Mouse (Mus musculus) retina, embryonic 14.5 days (tissue): ENCODE data around the gene Pcnt.
A peak's percentile ranks its signal among the peaks of the same experiment; 100 is the strongest.

Experiments used
- DNase-seq: peaks from one replicate; pipeline ENCODE4 v3.0.0-alpha.2; 2015; ENCODE audit warnings: low spot score

The Pcnt gene

GRCm38 (mm10) chr10:76442178-76443088 is at the start of gene Pcnt:
Gene Pcnt, minus strand, starts transcription at chr10:76442786.
- peak; percentile 97 for DNase-seq

- DNase-seq, result no peak
Measured at GRCm38 (mm10) chr10:76489205-76489604, 46.6 kb upstream of the Pcnt start.

GRCm38 (mm10) chr10:76488265-76488664 is 45.7 kb upstream of the Pcnt start:
- no peak for DNase-seq

GRCm38 (mm10) chr10:76486302-76486701 is 43.7 kb upstream of the Pcnt start:
- no peak for DNase-seq

- DNase-seq, result no peak
Measured at GRCm38 (mm10) chr10:76481480-76481879, 38.9 kb upstream of the Pcnt start.

- no peak for DNase-seq
Measured at GRCm38 (mm10) chr10:76480851-76481250, 38.3 kb upstream of the Pcnt start.

- DNase-seq, result no peak
Measured at GRCm38 (mm10) chr10:76473759-76474158, 31.2 kb upstream of the Pcnt start.

- DNase-seq, result peak; percentile 96
Measured at GRCm38 (mm10) chr10:76468203-76469162, 25.9 kb upstream of the Pcnt start, which contains the start of the genes Mcm3ap and Ybey. Gene Mcm3ap, plus strand, starts transcription at chr10:76468927. Gene Ybey, minus strand, starts transcription at chr10:76469114.

- DNase-seq, result no peak
Measured at GRCm38 (mm10) chr10:76462721-76463120, 20.1 kb upstream of the Pcnt start.

GRCm38 (mm10) chr10:76462312-76462711 is 19.7 kb upstream of the Pcnt start:
- no peak for DNase-seq

- DNase-seq, result no peak
Measured at GRCm38 (mm10) chr10:76461255-76461654, 18.7 kb upstream of the Pcnt start.

- peak; percentile 80 for DNase-seq
Measured at GRCm38 (mm10) chr10:76455289-76455688, 12.7 kb upstream of the Pcnt start.

- no peak for DNase-seq
Measured at GRCm38 (mm10) chr10:76448851-76449250, 6.3 kb upstream of the Pcnt start, which contains the start of gene 2610028H24Rik. Gene 2610028H24Rik, plus strand, starts transcription at chr10:76449081.

GRCm38 (mm10) chr10:76447406-76448229 is 5.0 kb upstream of the Pcnt start:
- DNase-seq, result no peak

- DNase-seq, result no peak
Measured at GRCm38 (mm10) chr10:76445996-76446681, 3.6 kb upstream of the Pcnt start.

- no peak for DNase-seq
Measured at GRCm38 (mm10) chr10:76440281-76440680, 2.3 kb downstream of the Pcnt start, which contains the start of gene AC141477.1. Gene AC141477.1, minus strand, starts transcription at chr10:76440444.

GRCm38 (mm10) chr10:76439107-76439890 is 3.3 kb downstream of the Pcnt start:
- DNase-seq, result no peak

- no peak for DNase-seq
Measured at GRCm38 (mm10) chr10:76433925-76434324, 8.7 kb downstream of the Pcnt start.

GRCm38 (mm10) chr10:76425674-76426073 is 16.9 kb downstream of the Pcnt start:
- DNase-seq, result no peak

- DNase-seq, result no peak
Measured at GRCm38 (mm10) chr10:76416811-76417210, 25.8 kb downstream of the Pcnt start.
